15 mouse cellular contexts compared by ENCODE assay signal in the genomic region with DNA sequence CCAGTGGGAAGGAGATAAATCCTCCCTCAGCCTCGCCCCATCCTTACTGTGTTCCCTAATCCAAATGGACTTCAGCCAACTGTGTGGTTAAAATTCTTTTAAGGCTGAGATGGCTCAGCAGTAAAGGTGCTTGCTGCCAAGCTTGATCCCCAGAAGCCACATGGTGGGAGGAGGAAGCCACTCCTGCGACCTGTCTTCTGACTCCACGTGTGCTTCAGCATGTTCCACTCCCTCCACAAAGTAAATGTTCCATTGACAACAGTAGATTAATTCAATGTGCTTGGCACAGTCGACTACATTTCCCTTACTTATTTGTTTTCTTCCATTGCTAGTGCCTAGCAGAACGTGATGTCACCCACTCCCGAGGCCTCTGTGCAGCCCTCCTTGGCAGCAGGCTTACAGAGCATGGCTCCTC. TPM values are rescaled to one million over a fixed set of nuclear protein-coding genes. Genes with fewer than 3 reads are reported as not detected.
DNase-seq lines count a peak whose midpoint lies in the region; ATAC-seq and TF ChIP-seq lines count a peak whose summit lies in the region.
"Had no signal": no experiment of that assay in that cellular context is flagged by ENCODE, and none has a peak within 500 bp of the region (broad histone marks: within the 10 kb centered on the region; RNA-seq: fewer than 3 reads in every experiment).

No protein-coding gene starts in this region.

- WGBS in intestine, postnatal 0 days = 81% methylated on average over 6 of the region's 6 CpGs

- no peak for TF ChIP-seq CTCF in intestine, postnatal 0 days (IDR thresholded peaks at IDR 0.05; ENCODE audit: low read depth)

- peak; percentile 28 for DNase-seq in kidney, adult 18-20 months
- DNase-seq in kidney, postnatal 10 days = no peak
- DNase-seq in Muller cell, postnatal 12 days (ENCODE audit: inconsistent ontology term) = peak; percentile 60
- peak; percentile 63 for DNase-seq in cerebellum, adult 9-11 months
- peak; percentile 27 for DNase-seq in kidney, postnatal 14 days
- DNase-seq in ovary, postnatal 36 days (ENCODE audit: low spot score) = no peak
- DNase-seq in frontal cortex, postnatal 36 days (ENCODE audit: low spot score in 2 of 2) = no peak
- DNase-seq: adrenal gland, postnatal 10 days; lung, adult 18-20 months; right cerebral cortex, postnatal 4 days; thymus, postnatal 36 days had no signal

- no peaks in the 10 kb centered on the region for H3K27me3 ChIP-seq in intestine, postnatal 0 days (replicated peaks; ENCODE audit: control insufficient read depth, insufficient read depth, low read length)
- H3K27me3 ChIP-seq: megakaryocyte, embryonic 14.5 days had no signal

- H3K27ac ChIP-seq in intestine, postnatal 0 days (ENCODE audit: low read depth, low read length) = no peak overlapping the region

- no peak for ATAC-seq in intestine, postnatal 0 days
- ATAC-seq: CD4-positive, CD25-positive, alpha-beta regulatory T cell, adult 4 months; hindbrain, embryonic 16.5 days had no signal

- H3K9me3 ChIP-seq in intestine, postnatal 0 days (ENCODE audit: control insufficient read depth) = no peaks in the 10 kb centered on the region
- H3K9me3 ChIP-seq: megakaryocyte, embryonic 14.5 days had no signal

- peaks cover 71% of the 10 kb centered on the region for H3K36me3 ChIP-seq in intestine, postnatal 0 days (ENCODE audit: control insufficient read depth, insufficient read depth)

- H3K4me1 ChIP-seq in intestine, postnatal 0 days (replicated peaks; ENCODE audit: control insufficient read depth, insufficient read depth, low read length) = no peaks in the 10 kb centered on the region

- H3K4me2 ChIP-seq in intestine, postnatal 0 days (replicated peaks; ENCODE audit: low read depth) = no peak overlapping the region

- H3K4me3 ChIP-seq in intestine, postnatal 0 days (ENCODE audit: low read depth, low read length) = no peak overlapping the region
- H3K4me3 ChIP-seq: megakaryocyte, embryonic 14.5 days had no signal

- H3K9ac ChIP-seq in intestine, postnatal 0 days (ENCODE audit: low read depth, low read length) = no peak overlapping the region

RNA-seq across cellular contexts. Expression of a gene that starts 23.0 kb away (rescaled TPM):
- polyA plus RNA-seq in intestine, postnatal 0 days (2015; fragmentation: Nextera tagmentation; extraction: Ambion mirVana) = 3.1 and 4.6 TPM in 2 replicates

RNA-seq across cellular contexts. Expression of a gene that starts 33.8 kb away (rescaled TPM):
- 59.4 and 64.9 TPM in 2 replicates for polyA plus RNA-seq in intestine, postnatal 0 days (2015; fragmentation: Nextera tagmentation; extraction: Ambion mirVana)

RNA-seq across cellular contexts. Expression of a gene that starts 34.5 kb away (rescaled TPM):
- polyA plus RNA-seq in intestine, postnatal 0 days (2015; fragmentation: Nextera tagmentation; extraction: Ambion mirVana) = 1.0 and 1.3 TPM in 2 replicates

RNA-seq across cellular contexts. Expression of a gene that starts 37.2 kb away (rescaled TPM):
- polyA plus RNA-seq in intestine, postnatal 0 days (2015; fragmentation: Nextera tagmentation; extraction: Ambion mirVana) = 10.1 and 10.6 TPM in 2 replicates

RNA-seq across cellular contexts. Expression of a gene that starts 46.7 kb away (rescaled TPM):
- polyA plus RNA-seq in intestine, postnatal 0 days (2015; fragmentation: Nextera tagmentation; extraction: Ambion mirVana) = 0.14 and 0.16 TPM in 2 replicates

Comparison
In these comparisons a context has a peak if more than half of its experiments do, and no peak if none do; other contexts are left out.
1. DNase-seq: peak in kidney, adult 18-20 months (single experiment), Muller cell, postnatal 12 days (single experiment), cerebellum, adult 9-11 months (single experiment) and kidney, postnatal 14 days (single experiment); none in kidney, postnatal 10 days (single experiment), ovary, postnatal 36 days (single experiment) and frontal cortex, postnatal 36 days (0 of 2).